Mouse (Mus musculus): Measurements from ENCODE around the gene Rps19.

DNA sequence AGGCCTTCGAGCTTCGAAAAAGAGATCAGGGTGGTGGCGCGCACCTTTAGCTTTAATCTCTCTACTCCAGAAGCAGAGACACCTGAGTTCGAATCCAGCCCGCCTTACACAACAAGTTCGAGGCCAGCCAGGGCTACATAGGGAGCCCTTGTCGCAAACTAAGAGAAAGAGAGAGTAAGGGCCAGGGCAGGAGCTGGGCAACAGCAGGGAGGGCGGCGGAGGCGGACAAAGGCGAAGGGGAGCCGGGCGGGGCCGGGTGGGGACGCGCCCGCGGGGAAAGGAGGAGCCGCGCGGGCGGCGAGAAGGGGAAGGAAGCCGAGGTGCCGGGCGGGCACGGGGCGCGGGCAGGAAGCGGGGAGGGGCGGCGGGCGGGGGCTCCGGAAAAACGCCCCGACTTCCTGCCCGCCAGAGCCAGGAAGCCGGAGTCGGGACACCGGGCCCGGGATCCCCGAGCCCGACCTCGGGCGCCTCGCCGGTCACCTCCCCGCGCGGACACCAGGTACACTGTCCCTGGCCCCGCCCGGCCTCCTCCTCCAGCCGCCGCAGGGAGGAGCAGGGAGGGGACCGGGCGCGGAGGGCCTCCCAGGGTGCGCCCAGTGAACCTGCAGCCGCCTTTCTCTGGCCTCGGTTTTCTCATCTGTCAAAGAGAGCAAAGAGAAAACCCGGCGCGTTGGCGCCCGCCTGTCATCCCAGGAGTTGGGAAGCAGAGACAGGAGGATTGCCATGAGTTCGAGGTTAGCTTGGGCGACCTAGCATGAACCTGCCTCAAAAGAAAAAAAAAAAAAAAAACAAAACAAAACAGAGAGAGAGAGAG, 18.7 kb downstream of the Rps19 start, which contains the start of gene Arhgef1:
- TF ChIP-seq POLR2A (IDR thresholded peaks at IDR 0.05; ENCODE audit: low read depth, low read length): peak; percentile 65
- TF ChIP-seq CTCF (IDR thresholded peaks at IDR 0.05; ENCODE audit: extremely low read depth, insufficient read length, insufficient replicate concordance, low read depth, low read length): no peak
